Mouse (Mus musculus): Measurements from ENCODE around the gene Col23a1.
"Not testable (repeated sequence)": the region's sequence is repeated elsewhere in the genome, so short reads cannot be mapped to it uniquely, and the experiment has no call there.

Gene Col23a1

DNA sequence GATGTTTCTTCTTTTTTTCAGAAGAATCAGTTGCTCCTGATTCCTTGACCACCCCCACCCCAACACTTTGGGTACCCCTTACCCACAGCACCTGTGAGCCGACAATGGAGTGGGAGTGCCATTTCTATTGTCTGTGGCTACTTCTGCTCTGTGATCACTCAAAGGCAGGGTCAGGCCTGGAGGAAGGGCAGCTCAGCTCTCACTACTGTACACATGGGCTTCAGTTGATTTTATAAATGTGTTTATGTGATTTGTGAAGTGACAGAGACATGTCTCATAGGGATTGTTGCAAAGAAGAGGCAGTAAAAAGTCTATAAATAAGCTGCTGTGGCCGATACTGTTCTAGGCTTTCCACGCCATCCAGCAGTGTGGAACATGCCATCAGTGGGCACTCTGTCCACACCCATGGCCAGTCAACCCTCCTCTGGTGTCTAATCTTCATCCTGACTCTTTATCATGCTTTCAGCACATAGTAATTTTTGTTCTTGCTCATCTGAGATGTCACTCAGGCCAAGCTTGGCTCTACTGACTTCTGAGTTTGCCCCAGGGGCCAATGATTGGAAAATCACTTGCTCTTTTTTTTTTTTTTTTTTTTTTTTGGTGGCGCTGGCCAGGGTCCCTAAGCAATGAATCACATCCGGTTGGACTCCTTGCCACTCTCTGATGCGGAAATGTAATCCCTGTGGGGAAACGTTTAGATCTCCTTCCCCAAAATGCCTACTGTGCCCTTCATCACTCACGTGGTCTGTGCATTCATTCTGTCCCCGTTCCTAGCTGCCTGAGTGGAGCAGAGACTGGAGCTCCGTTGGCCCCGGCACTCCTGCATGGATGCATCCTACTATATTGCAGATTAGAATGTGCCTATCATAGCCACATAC lies 40.4 kb downstream of the Col23a1 start:
- no peak for DNase-seq

- no peak for DNase-seq
These were observed 44.3 kb downstream of the Col23a1 start for GRCm38 (mm10) chr11:51334017-51334416.

DNA sequence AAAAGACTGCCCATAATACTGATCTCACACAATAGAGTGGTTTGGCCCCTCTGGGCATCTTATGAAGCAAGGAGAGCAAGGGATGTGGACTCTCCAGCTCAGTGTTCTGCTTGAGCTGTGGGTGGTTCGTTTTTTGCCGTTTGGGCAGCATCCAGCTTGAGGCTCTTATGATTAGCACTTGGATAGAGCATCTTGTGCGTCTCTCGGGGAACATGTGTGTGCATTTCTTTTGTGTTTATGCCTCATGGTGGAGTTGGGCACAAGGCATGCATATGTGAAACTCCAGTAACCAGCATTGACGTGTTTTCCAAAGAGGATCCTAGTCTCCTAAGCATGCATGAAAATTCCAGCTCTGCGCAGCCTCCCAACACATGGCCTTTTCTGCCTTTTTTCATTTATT lies 47.9 kb downstream of the Col23a1 start:
- DNase-seq = no peak

DNA sequence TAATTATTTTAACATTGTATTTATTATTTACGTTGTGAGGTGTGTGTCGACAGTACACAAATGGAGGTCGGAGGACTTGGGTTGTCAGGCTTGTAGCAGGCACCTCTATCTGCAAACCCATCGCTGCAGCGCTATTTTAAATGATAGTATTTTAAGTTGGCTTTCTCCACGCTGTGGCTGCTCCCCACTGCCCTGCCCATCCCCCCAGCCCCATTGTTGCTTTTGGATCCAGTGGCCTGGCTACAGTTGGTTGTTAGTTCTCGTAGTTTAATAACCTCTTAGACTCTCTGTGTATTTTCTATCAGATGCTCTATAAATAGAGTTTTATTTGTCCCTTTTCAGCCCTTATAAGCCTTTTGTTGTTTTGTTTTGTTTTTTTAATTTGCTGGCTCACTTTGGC lies 48.7 kb downstream of the Col23a1 start:
- DNase-seq = peak; percentile 58 to 59

GRCm38 (mm10) chr11:51341091-51341490 lies 51.4 kb downstream of the Col23a1 start:
- no peak for DNase-seq

DNA sequence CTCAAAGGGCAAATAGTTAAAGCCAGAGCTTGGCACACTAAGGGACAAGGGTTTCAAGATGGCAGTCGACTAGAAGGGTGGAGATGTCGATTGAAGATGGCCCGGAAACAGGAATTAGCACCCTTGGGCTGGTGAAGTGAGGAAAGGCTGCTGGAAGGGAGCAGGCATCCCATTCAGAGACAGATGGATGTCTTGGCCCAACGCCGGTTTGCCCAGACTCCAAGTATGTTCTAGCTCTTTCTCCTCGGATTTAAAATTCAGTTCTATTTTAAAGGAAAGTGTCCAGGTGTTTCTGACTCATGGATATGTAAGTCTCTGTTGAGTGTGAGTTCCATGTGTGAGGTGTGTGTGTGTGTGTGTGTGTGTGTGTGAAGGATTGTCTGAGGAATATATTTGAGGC lies 53.1 kb downstream of the Col23a1 start:
- DNase-seq = no peak

- DNase-seq = peak in 1 of 2 experiments; percentile 13
These were observed 53.6 kb downstream of the Col23a1 start for GRCm38 (mm10) chr11:51343312-51343711.

GRCm38 (mm10) chr11:51343728-51344289 lies 54.1 kb downstream of the Col23a1 start:
- no peak for DNase-seq

- DNase-seq = no peak
These were observed 56.1 kb downstream of the Col23a1 start for GRCm38 (mm10) chr11:51345481-51346465.

DNA sequence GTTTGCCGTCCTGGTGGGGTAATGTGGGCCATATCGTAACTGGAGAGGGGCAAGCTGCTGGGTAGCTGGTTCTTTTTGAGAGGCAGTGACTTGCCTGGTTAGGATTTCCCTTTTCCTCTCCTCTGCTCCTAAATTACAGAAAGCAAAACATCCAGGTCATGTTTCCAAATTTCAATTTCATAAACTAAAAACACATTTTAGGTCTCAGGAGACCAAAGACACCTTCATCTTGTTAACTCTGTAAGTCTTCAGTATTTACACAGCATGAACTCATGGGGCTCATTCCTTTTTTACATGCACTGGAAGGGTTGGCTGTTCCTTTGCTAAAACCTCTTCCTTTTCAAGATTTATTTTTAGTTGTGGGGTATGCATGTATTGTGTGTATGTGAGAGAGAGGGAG lies 58.0 kb downstream of the Col23a1 start:
- no peak for DNase-seq

- DNase-seq = no peak
These were observed 59.9 kb downstream of the Col23a1 start for GRCm38 (mm10) chr11:51349665-51350064.

DNA sequence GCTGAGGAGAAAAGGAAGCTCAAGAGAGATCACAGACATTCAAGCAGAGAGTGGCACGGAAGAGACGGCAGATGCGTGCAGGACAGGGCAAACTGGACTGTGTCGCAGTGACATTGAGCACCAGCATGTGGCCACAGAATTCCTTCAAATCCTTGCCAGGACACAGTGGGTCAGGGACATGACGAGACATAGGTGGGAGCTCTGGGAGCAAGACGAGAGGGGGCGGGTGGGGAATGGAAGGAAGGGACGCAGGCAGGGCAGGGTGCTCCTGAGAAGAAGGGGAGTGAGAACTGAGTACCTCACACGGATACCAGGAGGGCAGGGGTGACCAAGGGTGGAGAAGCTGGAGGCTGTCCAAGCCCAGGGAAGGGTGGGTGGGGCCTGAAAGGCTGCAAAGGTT lies 61.4 kb downstream of the Col23a1 start:
- DNase-seq = no peak

GRCm38 (mm10) chr11:51351841-51352240 lies 62.1 kb downstream of the Col23a1 start:
- DNase-seq = no peak

DNA sequence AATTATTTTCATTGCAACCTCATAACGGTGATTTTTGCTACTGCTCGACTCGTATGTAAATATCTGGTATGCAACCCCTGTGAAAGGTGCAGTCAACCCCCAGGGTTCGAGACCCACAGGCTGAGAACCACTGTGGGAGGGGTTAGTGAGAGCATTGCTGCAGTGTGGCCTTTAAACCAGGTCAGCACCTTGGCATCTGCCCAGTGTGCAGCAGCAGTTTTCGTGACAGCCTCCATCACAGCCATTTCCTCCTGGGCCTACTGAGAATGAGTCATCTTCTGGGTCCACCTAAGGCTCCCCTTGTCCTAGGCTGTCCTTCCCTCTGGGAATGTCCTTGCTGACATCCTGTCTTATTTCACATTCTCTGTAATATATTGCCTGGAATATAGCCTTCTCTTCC lies 64.0 kb downstream of the Col23a1 start:
- DNase-seq = peak; percentile 20 to 22

GRCm38 (mm10) chr11:51358981-51359380 lies 69.3 kb downstream of the Col23a1 start:
- not testable (repeated sequence) for DNase-seq

GRCm38 (mm10) chr11:51364353-51364752 lies 74.6 kb downstream of the Col23a1 start:
- no peak for DNase-seq

- DNase-seq = no peak
These were observed 77.6 kb downstream of the Col23a1 start for GRCm38 (mm10) chr11:51367334-51367733.

- DNase-seq = no peak
These were observed 80.6 kb downstream of the Col23a1 start for GRCm38 (mm10) chr11:51370273-51370672.

DNA sequence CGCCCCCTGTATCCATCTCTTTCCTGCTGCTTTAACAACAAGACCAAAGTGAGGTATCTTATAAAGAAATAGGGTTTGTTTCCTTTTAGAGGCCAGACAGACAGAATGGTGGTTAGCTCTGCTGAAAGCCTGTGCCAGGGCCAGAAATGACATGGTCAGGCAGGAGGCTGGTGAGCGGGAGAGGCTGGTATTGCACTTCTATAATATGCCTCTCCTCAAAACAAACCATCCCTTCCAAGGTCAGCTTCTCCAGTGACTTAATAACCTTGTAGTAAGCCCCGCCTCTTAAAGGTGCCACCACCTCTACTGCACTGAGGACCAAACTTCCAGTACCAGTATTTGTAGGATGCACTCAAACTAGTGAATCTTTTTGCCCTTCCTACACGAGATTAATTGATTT lies 81.6 kb downstream of the Col23a1 start:
- DNase-seq = no peak

GRCm38 (mm10) chr11:51371926-51372325 lies 82.2 kb downstream of the Col23a1 start:
- DNase-seq = no peak

DNA sequence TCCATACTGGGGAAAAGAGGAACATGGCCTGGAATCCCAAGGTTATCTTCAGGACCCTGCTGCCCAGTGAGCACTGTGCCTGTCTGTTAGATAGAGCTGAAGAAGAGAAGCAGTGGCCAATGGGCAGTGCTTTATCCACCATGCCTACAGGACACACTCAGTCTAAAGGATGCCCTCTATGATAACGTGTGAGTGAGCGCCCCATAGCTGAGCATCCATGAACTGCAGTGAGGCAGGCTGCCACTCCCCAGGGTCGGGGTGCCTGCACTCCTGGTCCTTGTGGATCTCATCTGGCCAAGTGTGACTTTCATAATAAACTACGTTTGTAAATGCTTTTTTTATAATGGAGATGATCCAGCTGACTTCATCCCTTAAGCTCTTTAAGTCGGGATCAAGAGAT lies 87.5 kb downstream of the Col23a1 start:
- no peak for DNase-seq

DNA sequence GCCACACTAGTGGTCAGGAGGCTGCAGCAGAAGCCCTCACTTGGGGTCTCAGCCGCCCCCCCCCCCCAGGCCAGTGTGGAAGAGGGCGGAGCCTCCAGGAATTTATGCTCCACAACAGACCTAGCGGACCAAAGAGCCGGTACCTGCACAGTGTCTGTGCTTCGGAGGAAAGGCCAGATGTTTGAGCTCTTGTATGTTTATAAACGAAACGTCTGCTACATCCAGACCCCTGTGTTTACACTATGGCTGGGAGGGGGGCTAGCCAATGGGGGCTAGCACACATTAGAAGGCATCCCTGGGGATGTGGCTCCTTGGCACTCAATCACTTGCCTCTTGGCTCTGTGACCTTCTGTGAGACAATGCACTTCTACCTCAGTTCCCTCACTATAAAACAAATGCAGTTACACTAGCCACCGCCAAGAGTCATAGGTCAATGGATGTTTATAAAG lies 99.2 kb downstream of the Col23a1 start:
- DNase-seq = no peak

GRCm38 (mm10) chr11:51389763-51390162 lies 100.0 kb downstream of the Col23a1 start:
- peak in 1 of 2 experiments; percentile 6 for DNase-seq
